Mouse (Mus musculus) cerebellum, adult (tissue): ENCODE measurements around the gene Fgd6.
A peak's percentile ranks its signal among the peaks of the same experiment; 100 is the strongest.

Source experiments
- ATAC-seq: cut with Nextera tagmentation; 2 replicates; pipeline ENCODE4 v1.9.2; 2017; ENCODE audit warnings: mild to moderate bottlenecking, moderate library complexity, mixed read lengths; ENCODE audit not compliant: insufficient number of reproducible peaks, low FRiP score, low TSS enrichment

Gene Fgd6

GRCm38 (mm10) chr10:94035658-94036374, at the start of gene Fgd6, which contains the start of gene Vezt:
Gene Fgd6, plus strand, starts transcription at chr10:94036001.
Gene Vezt, minus strand, starts transcription at chr10:94035817.
- ATAC-seq, result peak; percentile 96

DNA sequence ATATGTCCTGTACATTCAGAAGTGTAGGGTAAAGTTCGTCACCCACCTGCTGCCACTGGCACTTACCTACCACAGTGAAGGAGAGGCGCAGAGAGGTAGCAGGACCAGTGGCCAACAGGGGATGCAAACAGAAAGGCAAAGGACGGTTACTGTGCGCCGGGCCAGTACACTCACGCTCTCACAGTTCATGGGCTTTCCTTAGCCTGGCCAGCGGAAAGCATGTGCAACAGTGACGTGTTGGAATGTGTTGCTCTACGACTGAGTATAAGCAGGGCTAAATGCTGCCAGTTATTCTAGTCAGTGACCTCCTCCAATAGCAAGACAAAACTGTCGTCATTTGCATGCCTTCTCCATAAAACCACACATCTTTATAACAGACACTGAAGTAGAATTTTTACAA, 41.7 kb upstream of the Fgd6 start:
- ATAC-seq, result no peak

GRCm38 (mm10) chr10:93995100-93995499, 40.7 kb upstream of the Fgd6 start:
- ATAC-seq, result no peak

DNA sequence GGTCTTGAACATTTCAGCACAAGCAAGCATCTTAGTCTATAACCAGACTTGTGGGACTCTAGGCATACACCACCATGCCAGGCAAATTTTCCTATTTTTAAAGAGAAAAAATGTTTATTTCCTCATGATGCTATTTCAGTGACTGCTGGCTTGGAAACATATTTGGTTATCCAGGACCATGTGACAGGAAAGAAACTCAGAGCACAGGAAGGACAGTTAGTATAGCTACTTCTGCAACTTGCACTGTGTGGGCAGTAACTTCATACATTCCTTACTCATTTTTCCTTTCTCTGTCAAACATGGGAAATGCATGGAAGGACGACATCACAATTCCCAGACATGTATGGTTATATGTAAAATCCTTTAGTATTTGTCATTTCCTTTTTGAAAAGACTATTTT, 36.4 kb upstream of the Fgd6 start:
- ATAC-seq, result no peak

DNA sequence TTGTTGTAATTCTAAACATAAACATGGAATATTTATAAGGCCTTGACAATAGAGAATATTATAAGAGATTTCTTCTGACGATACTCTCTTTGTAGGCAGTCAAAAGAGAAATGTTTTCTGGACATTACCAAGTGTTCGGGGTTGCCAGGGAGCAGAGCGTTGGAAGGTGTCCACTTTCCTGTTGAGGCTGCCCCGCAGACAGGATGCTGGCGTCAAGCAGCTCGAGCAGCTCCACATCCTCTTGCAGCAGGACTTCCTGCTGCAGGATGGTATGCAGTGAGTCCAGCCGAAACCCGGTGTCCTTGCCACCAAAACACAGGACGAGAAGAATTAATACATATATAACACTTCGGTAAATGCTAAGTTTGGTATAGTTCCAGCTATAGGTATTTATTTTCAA, 35.6 kb upstream of the Fgd6 start:
- no peak for ATAC-seq

DNA sequence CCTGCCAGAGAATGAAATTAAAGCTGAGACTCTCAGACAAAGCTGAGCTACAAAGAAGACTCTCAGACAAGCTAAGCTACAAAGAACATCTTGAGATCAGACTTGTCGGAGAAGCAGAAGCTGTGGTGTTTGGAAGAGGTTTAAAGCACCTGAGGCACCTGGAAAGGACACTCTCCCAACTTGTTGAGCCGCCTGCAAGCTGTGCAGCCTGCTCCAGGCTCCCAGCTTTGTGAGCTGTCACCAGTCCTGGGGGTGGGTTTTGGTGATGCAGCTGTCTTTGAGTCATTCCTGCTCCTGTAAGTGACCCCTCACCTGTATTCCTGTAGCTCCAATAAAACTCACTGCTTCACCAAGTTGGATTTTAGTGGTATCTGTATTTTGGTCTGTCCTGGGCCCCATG, 27.4 kb upstream of the Fgd6 start:
- ATAC-seq, result no peak

GRCm38 (mm10) chr10:94009991-94010679, 25.7 kb upstream of the Fgd6 start:
- ATAC-seq, result no peak

DNA sequence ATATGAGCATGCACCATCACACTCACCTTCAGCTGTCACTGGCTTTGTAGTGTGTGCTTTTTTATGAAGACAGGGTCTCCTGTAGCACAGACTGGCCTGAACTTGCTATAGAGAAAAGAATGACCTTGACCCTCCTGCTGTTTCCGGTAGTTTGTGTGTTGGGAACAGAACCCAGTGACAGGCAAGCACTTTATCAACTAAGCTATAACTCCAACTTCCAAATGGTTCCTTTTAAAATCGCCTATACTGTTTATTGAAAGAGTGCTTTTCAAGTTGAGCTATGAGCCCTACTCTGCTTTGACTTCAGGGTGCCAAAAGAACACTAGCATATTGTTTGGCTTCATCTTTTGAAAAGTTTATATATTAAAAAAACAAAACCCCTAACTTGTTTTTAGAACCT, 24.8 kb upstream of the Fgd6 start:
- no peak for ATAC-seq

DNA sequence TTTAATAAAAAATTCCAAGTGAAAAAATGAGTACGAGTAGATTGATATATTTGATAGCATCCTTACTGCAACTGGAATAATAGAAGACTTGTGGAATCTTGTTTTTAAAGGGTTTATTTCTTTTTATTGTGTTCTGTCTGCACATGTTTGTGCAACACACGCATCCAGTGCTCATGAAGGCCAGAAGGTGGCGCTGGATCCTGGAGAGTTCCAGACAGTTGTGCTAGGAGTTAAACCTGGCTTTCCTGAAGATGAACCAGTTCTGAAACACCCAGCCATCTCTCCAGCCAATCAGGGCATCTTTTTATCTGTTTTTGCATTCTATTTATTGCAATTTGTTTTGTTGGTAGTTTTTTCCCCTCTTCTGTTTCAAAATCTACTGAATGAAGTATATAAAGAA, 22.6 kb upstream of the Fgd6 start:
- no peak for ATAC-seq

DNA sequence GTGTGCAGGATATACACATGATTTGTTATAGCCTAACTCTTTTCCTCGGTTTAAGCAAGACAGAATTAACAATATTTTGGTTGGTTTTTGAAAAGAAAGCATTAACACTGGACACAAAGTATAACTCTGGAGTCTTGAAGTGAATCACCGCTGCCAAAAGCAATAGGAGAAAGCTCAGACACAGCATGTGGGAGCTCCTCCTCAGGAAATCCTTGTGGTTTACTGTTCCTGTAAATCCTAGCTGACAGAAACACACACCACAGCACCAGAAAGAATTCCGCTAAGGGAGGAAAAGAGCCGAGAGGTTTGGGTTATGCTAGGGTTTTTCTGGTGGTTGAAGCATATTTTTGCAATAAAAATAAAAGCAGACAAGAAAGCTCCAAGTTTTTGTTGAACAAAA, 21.6 kb upstream of the Fgd6 start:
- no peak for ATAC-seq

DNA sequence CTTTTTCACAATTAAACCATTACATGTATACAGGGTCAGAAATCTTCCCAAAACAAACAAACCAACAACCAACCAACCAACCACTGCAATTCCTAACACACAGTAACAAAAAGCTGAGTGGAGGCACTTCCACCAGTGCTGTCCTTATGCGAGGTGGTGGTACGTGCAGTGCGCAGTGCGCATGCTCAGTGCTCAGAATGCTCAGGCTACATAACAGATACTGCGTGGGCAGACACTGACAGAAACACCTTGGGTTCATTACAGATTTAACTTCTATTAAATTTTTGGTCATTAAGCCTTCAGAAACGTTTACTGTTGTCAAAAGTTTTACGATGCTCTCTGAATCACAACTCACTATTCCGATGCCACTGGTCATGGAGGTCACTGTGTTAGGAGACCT, 18.3 kb upstream of the Fgd6 start:
- no peak for ATAC-seq

GRCm38 (mm10) chr10:94020587-94020986, 15.2 kb upstream of the Fgd6 start:
- no peak for ATAC-seq

DNA sequence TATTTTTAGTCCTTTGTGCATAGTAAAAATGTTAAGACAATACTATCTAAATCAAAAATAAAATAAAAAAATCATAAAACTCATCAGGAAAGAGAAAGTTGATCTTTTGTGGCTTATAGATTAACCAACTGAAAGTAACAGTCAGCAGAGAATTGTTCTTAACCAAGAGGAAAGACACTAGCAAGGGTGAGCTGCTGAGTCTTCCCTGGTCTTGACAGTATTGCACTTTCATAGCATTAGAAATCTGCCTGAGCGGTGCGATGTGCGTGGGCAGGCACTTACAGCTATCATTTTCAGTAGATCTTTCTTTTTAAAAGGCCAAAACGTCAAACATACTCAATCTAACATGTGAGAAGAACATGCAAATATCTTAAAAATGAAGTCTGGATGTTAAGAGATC, 14.7 kb upstream of the Fgd6 start:
- no peak for ATAC-seq

DNA sequence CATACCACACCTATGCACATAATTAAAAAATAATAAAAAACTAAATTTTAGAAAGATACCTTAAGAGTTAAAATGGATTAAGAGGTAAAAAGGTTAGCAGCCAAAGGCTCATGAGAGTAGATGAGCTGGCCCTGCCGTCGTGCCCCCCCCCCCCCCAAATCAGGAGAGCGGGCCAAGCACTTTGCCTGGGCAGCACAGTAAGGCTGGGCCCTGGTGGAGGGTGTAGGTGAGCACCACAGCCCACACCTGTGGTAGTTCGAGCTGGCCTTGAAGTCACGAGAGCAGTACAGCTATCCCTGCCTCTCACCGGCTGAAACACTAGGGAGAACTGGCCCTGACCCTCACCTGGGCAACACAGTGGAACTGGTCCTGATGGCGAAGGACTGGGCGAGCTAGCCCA, 10.7 kb upstream of the Fgd6 start:
- ATAC-seq, result no peak

GRCm38 (mm10) chr10:94028493-94028892, 7.3 kb upstream of the Fgd6 start:
- no peak for ATAC-seq

GRCm38 (mm10) chr10:94031164-94031563, 4.6 kb upstream of the Fgd6 start:
- ATAC-seq, result no peak

DNA sequence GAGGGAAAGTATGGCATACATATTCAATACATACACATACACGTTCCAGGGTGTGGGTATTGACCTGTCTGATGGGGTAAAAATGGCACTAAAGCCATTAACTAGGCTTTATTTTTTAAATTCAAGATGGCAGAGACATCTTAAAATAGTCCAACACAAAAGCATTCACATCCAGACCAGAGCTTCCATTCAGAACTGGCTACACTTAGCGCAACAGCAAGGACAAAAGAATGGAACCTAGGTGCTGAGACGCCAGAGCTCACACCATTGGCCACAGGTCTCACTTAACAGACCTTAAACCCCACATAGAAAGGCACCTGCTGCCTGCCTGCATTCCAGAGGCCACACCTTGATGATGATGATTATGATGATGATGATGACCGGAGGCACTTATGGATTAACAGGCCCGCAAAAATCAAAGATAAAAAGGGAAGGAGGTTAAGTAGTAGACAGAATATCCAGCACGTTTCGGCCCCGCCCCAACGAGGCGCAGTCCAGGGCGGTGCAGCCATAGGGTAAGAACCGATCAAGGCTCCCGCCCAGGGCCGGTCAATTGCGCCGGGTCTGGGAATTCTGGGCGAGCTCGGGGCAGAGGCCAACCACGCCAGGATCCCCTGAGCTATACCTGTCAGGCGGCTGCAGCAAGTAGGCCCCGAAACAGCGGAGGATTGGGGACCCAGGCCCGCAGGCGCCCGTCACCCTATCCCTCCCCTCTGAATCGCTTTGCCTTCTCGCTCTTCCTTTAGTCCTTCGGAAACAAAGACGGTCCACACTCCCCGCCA, 734 bp upstream of the Fgd6 start:
- ATAC-seq, result peak; percentile 59

- ATAC-seq, result peak; percentile 31
These were observed 566 bp downstream of the Fgd6 start for GRCm38 (mm10) chr10:94036375-94036758.

DNA sequence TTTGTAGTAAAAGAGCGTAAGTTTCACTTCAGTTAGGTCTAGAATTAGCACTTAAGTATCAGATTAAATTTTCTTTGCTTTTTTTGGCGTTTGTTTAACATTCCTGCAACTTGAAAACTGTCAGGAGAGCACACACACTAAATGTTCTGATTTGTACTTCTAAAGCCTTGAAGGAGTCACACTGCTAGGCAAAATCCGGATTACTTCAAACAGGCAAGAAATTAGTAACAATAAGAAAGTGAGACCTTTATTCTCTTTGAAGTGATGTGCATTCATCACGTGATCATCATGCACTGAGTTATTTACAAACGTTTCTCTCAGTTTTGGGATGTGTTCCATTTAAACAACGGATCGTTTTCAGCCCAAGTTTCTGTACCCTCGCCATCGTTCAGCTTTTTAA, 1.4 kb downstream of the Fgd6 start:
- ATAC-seq, result no peak

DNA sequence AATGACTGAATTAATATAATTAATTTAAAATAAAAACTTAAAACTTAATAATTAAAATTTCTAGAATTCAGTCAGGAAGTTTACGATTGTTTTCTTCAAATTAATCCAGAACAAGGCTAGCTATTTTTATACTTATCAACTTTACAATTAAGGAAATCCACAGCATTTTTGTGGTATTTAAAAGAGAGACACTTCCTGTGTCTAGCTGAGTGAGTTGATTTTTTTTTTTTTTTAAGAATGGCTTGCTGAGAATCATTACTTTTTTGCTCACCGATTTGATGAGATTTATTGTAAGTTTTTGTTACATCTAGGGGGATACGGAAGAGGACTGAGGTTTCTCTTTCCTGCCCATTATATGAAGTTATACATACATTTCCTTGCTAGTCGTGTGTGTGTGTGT, 1.8 kb downstream of the Fgd6 start:
- ATAC-seq, result no peak
